Mouse (Mus musculus) cerebellum, adult 2 months (tissue): ENCODE results near the gene Lbhd2. TPM values are rescaled to one million over a fixed set of nuclear protein-coding genes. Genes with fewer than 3 reads are reported as not detected.

Source experiments
- DNase-seq, 2 experiments: peaks; one replicate each; pipeline ENCODE4 v3.0.0; 2021
- H3K27ac ChIP-seq: fragments of 200-500 bp; 2 replicates; pipeline ENCODE4 v1.5.1; 2012; ENCODE audit warnings: low read length, control low read depth, inconsistent platforms; ENCODE audit not compliant: insufficient read depth
- H3K27me3 ChIP-seq: fragments of 200-500 bp; 2 replicates; pipeline ENCODE4 v1.6.1; 2012; ENCODE audit warnings: inconsistent platforms, mild to moderate bottlenecking, low read length, moderate library complexity; ENCODE audit not compliant: control insufficient read depth, insufficient read depth
- H3K4me1 ChIP-seq: fragments of 200-500 bp; 2 replicates; pipeline ENCODE4 v1.6.1; 2011; ENCODE audit warnings: low read length; ENCODE audit not compliant: control insufficient read depth, insufficient read depth
- H3K4me3 ChIP-seq: fragments of 200-500 bp; replicated peaks from 2 replicates; pipeline ENCODE3; 2011; ENCODE audit warnings: mild to moderate bottlenecking, low read depth, low read length, control low read depth; ENCODE audit not compliant: insufficient read depth
- CTCF ChIP-seq: fragments of 200-500 bp; IDR thresholded peaks from 2 replicates; pipeline ENCODE4 v1.5.1; 2011; ENCODE audit warnings: low read depth, mild to moderate bottlenecking, control low read depth, low read length, moderate library complexity, borderline replicate concordance; ENCODE audit not compliant: insufficient read depth
- POLR2A ChIP-seq: fragments of 200-500 bp; IDR thresholded peaks from 2 replicates; pipeline ENCODE4 v1.6.1; 2011; ENCODE audit warnings: low read length, control low read depth, borderline replicate concordance; ENCODE audit not compliant: insufficient read depth
- WGBS: fragments of 180-500 bp; shearing (Covaris S2); methylation state at CpG from one replicate; pipeline ENCODE4 v1.1.7; 2018; 5-methylcytosine and 5-hydroxymethylcytosine counted together
- polyA plus RNA-seq: library from polyadenylated mRNA; depleted of rRNA; stranded (reverse); fragments of >200 nt; gene quantifications from 2 replicates; pipeline ENCODE4 v1.2.3, GENCODE M21; 2012; rRNA removed

Gene Lbhd2
- 1.5 and 2.5 TPM in 2 replicates for polyA plus RNA-seq

- WGBS: 5% methylated on average over 24 of the region's 24 CpGs
- TF ChIP-seq POLR2A: no peak
- no peak for TF ChIP-seq CTCF
- no peak for DNase-seq
- Histone ChIP-seq H3K4me3 (no peak within 1 kb of the TSS), H3K27me3 (no peaks in the 10 kb centered on the region), H3K4me1 (peaks cover 13% of the 10 kb centered on the region), H3K27ac (no peak within 1 kb of the TSS)
Measured at GRCm38 (mm10) chr12:111406622-111407021, at the start of gene Lbhd2. TSS of gene Lbhd2 (plus strand) at chr12:111406809.

GRCm38 (mm10) chr12:111360671-111361070 lies 45.9 kb upstream of the Lbhd2 start:
- Histone ChIP-seq H3K4me1 (peaks cover 49% of the 10 kb centered on the region), H3K27ac (no peak overlapping the region), H3K4me3 (peak overlapping the region; percentile 31), H3K27me3 (no peaks in the 10 kb centered on the region)
- TF ChIP-seq POLR2A (no peak), CTCF (no peak)
- peak; percentile 73 to 77 for DNase-seq
- 11% methylated on average over 16 of the region's 16 CpGs for WGBS

DNA sequence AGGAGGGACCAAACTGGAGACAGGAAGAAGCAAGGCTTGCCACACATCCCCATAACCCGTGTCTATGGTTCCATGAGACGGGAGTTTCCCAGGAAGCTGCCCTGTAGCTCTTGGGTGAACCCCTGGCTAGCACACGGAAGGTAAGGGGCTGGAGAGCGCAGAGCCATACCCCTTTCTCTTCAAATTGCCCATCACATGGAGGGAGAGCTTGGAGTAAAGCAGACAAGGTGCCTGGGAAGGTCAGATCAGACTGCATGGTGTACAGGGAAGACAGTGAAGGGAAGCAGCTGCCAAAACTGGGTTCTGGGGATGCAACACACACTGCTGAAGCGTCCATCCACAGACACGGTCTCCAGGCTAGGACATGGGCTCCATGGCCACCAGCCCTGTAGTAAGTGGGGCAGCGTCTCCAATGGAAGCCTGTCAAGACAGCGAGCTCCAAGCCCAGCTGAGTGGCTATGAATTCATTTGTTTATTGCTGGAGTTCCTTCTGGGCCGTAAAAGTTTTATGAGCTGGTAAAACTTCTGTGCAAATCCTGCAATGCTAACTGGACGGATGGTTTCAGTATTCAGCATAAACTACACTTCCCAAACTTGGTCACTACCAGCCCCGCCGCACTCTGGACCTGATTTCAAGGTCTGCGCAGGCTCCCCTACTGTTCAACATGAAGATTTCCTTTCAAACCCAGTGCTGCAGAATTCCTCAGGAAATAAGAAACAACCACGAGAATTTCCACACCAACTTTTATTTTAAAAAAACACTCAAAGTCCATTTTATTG lies 45.1 kb upstream of the Lbhd2 start:
- WGBS: 65% methylated on average over 14 of the region's 14 CpGs
- Histone ChIP-seq H3K27me3 (no peaks in the 10 kb centered on the region), H3K4me3 (peak overlapping the region; percentile 31), H3K4me1 (peaks cover 41% of the 10 kb centered on the region), H3K27ac (no peak overlapping the region)
- no peak for TF ChIP-seq CTCF
- TF ChIP-seq POLR2A: no peak
- no peak for DNase-seq

DNA sequence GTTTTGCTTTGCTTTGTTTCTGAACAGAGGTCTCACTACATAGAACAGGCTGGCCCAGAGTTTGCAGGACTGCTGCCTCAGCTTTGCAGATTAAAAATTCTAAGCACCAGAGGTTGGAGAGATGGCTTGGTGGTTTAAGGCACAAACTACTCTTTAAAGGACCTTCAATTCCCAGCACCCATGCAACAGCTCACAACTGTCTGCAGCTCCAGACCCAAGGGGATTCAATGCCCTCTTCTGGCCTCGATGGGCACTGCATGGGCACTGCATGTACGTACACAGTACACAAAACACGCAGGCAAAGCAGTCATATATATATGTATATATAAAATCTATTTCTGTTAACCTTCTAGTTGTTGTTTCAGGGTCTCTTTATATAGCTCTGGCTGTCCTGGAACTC lies 42.4 kb upstream of the Lbhd2 start:
- Histone ChIP-seq H3K4me3 (no peak overlapping the region), H3K27ac (no peak overlapping the region), H3K27me3 (no peaks in the 10 kb centered on the region), H3K4me1 (peaks cover 44% of the 10 kb centered on the region)
- WGBS: 92% methylated on average over 3 of the region's 3 CpGs
- TF ChIP-seq POLR2A: no peak
- TF ChIP-seq CTCF: peak; percentile 17; the same call in 1 of the 2 replicates
- DNase-seq: no peak

DNA sequence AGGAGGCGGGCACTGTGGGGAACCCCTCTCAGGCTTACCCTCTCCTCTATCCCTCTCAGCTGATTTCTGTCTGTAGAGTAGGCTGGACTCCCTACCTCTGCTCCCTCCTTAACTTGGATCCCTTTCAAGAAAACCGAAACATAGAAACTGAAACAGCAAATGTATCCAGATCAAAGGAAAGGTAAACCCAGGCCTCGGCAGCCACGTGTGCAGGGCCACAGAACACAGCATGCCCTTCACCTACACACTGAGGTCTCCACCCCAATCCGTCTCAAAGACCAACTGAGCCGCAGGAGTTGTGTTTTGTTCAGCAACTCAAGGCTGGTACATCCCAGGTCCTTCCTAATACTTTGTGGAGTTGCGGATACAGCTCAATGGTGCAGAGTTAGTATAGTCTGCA lies 39.5 kb upstream of the Lbhd2 start:
- Histone ChIP-seq H3K27ac (no peak overlapping the region), H3K4me3 (no peak overlapping the region), H3K4me1 (peaks cover 24% of the 10 kb centered on the region), H3K27me3 (no peaks in the 10 kb centered on the region)
- no peak for DNase-seq
- WGBS: 58% methylated on average over 7 of the region's 7 CpGs
- TF ChIP-seq CTCF (no peak), POLR2A (no peak)

DNA sequence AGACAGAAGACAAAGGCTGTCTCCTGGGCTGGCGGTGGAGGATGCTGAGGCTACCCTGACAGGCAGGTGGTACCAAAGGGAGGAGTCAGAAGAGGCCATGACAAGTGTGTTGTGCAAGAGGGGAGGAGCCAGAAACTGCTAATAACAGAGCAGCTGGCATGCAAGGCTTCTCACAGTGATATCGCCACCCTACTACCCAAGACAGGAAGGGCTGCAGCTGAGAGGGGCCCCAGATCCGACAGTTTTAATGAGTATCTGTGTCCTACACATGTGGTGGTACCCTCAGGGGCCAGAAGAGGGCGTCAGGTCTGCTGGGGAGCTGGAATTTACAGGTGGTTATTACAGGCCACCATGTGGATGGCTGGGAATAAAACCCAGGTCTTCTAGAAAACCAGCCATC lies 36.4 kb upstream of the Lbhd2 start:
- Histone ChIP-seq H3K27ac (no peak overlapping the region), H3K4me1 (peaks cover 15% of the 10 kb centered on the region), H3K4me3 (no peak overlapping the region), H3K27me3 (no peaks in the 10 kb centered on the region)
- no peak for TF ChIP-seq POLR2A
- TF ChIP-seq CTCF: 0 out of 2 replicates have a peak, but pooled peaks have one; percentile 8
- DNase-seq: no peak
- WGBS: 55% methylated on average over 4 of the region's 4 CpGs

DNA sequence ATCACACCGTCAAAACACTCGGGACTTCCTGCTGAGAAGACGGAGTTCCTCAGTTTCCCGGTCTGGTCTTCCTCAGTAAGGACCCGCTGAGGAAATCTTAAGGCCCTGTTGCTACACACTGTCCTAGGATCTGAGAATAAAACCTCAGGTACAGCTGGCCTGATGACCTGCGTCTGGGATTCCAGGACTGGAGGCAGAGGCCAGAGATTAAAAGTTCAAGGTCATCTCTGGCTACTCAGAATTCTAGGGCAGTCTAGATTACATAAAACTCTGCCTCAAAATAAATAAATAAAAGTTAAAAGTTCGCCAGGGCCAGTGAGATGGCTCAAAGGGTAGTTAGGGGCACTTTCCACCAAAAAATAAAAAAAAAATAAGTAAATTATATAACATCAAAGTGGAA lies 34.7 kb upstream of the Lbhd2 start:
- no peaks in the 10 kb centered on the region for H3K27me3 ChIP-seq

DNA sequence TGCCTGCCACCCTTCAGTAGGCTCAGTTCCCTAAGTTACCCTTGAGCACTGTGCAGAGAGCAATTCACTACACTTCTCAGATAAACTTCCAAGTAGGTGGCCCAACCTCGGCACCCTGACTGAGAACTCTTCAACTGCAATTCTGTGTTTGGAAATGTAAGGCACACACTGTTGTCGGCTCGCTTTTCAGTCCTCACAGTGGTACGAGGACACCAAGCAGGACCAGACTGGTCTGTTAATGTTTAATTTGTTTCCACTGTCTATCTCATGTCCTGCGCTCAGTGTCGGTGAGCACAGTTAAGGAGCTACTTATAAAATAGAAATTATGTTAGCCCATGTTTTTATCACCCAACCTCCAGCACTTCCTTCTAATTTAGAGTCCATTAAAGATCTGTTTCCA lies 33.2 kb upstream of the Lbhd2 start:
- TF ChIP-seq CTCF: no peak
- H3K27ac ChIP-seq: no peak overlapping the region
- 63% methylated on average over 6 of the region's 6 CpGs for WGBS
- no peaks in the 10 kb centered on the region for H3K27me3 ChIP-seq
- DNase-seq: no peak
- H3K4me1 ChIP-seq: peaks cover 2% of the 10 kb centered on the region
- no peak overlapping the region for H3K4me3 ChIP-seq

More for the DNA sequence above, 34.7 kb upstream of the Lbhd2 start:
- TF ChIP-seq CTCF: no peak
- no peak for TF ChIP-seq POLR2A
- no peak overlapping the region for H3K27ac ChIP-seq
- 78% methylated on average over 7 of the region's 7 CpGs for WGBS
- DNase-seq: no peak
- no peak overlapping the region for H3K4me3 ChIP-seq
- peaks cover 6% of the 10 kb centered on the region for H3K4me1 ChIP-seq
